Mouse (Mus musculus) limb, embryonic 11.5 days (tissue): Measurements from ENCODE around the gene Gm36079. TPM values are rescaled to one million over a fixed set of nuclear protein-coding genes. Genes with fewer than 3 reads are reported as not detected.
A peak's percentile ranks its signal among the peaks of the same experiment; 100 is the strongest.
"Not testable (repeated sequence)": the region's sequence is repeated elsewhere in the genome, so short reads cannot be mapped to it uniquely, and the experiment has no call there.

Experiments
- ATAC-seq: fragments of 200-750 bp; cut with Nextera tagmentation; 2 replicates; pipeline ENCODE4 v1.8.0; 2017; ENCODE audit warnings: low read depth; ENCODE audit not compliant: insufficient number of reproducible peaks, low FRiP score, low TSS enrichment
- DNase-seq: peaks from one replicate; pipeline ENCODE4 v3.0.0-alpha.2; 2015; ENCODE audit warnings: low spot score
- H3K27ac ChIP-seq: fragments of 300-500 bp; sonication (generic); replicated peaks from 2 replicates; pipeline ENCODE4 v1.5.1; 2014; ENCODE audit warnings: low read depth, mild to moderate bottlenecking, low read length
- H3K27me3 ChIP-seq: fragments of 300-500 bp; sonication (generic); 2 replicates; pipeline ENCODE4 v1.6.1; 2014; ENCODE audit warnings: mild to moderate bottlenecking, low read length, mixed read lengths; ENCODE audit not compliant: control insufficient read depth, insufficient read depth
- H3K36me3 ChIP-seq: fragments of 300-500 bp; sonication (generic); 2 replicates; pipeline ENCODE4 v1.6.1; 2014; ENCODE audit warnings: mild to moderate bottlenecking, low read length, moderate library complexity, mixed read lengths; ENCODE audit not compliant: control insufficient read depth, insufficient read depth
- H3K4me1 ChIP-seq: fragments of 300-500 bp; sonication (generic); 2 replicates; pipeline ENCODE4 v1.6.1; 2014; ENCODE audit warnings: low read length, mixed read lengths; ENCODE audit not compliant: control insufficient read depth, insufficient read depth
- H3K4me2 ChIP-seq: fragments of 300-500 bp; sonication (generic); 2 replicates; pipeline ENCODE4 v1.6.1; 2014; ENCODE audit warnings: low read depth, mild to moderate bottlenecking, moderate library complexity; ENCODE audit not compliant: severe bottlenecking
- H3K4me3 ChIP-seq: fragments of 300-500 bp; sonication (generic); 2 replicates; pipeline ENCODE4 v1.5.1; 2014; ENCODE audit warnings: low read depth, low read length
- H3K9ac ChIP-seq: fragments of 300-500 bp; sonication (generic); 2 replicates; pipeline ENCODE4 v1.6.1; 2014; ENCODE audit warnings: mild to moderate bottlenecking, low read length
- H3K9me3 ChIP-seq: fragments of 300-500 bp; sonication (generic); 2 replicates; pipeline ENCODE4 v1.6.1; 2016; ENCODE audit warnings: low read length; ENCODE audit not compliant: control insufficient read depth
- WGBS: fragments of 180-500 bp; shearing (Covaris S2); extraction: QIAGEN DNeasy Blood & Tissue Kit; methylation state at CpG from one replicate; pipeline ENCODE4 v1.1.7; 2014; 5-methylcytosine and 5-hydroxymethylcytosine counted together
- polyA plus RNA-seq: library from polyadenylated mRNA; unstranded; fragments of >200 nt; fragmentation: Nextera tagmentation; extraction: Ambion mirVana; gene quantifications from 2 replicates; pipeline ENCODE4 v1.2.1, GENCODE M21; 2014

Gene Gm36079
- polyA plus RNA-seq, 1 experiment from 2014 or later, result not detected

DNA sequence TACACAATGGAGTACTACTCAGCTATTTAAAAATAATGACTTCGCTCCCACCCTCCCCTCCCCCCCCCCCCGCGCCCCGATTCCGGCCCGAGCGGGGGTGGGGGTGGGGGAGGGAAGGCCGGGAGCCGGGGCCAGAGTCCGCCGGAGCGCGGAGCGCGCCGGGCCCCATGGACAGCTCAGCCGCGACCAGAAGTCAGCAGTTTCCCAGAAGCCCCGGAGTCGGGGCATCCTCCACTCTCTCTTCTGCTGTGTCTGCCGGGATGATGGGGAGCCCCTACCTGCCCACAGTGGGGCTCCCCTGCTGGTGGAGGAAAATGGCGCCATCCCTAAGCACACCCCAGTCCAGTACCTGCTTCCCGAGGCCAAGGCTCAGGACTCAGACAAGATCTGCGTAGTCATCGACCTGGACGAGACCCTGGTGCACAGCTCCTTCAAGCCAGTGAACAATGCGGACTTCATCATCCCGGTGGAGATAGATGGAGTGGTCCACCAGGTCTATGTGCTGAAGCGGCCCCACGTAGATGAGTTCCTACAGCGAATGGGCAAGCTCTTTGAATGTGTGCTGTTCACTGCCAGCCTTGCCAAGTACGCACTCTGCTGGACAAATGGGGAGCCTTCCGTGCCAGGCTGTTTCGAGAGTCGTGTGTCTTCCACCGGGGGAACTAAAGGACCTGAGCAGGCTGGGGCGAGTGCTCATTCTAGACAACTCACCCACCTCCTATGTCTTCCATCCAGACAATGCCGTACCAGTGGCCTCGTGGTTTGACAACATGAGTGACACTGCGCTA, 19.8 kb upstream of the Gm36079 start:
- ATAC-seq, H3K36me3 ChIP-seq, H3K27ac ChIP-seq, H3K27me3 ChIP-seq, H3K4me2 ChIP-seq, H3K9ac ChIP-seq, H3K4me3 ChIP-seq, H3K4me1 ChIP-seq, H3K9me3 ChIP-seq: not testable (repeated sequence)
- DNase-seq, result peak; percentile 20
- 2% methylated on average over 7 of the region's 40 CpGs for WGBS

DNA sequence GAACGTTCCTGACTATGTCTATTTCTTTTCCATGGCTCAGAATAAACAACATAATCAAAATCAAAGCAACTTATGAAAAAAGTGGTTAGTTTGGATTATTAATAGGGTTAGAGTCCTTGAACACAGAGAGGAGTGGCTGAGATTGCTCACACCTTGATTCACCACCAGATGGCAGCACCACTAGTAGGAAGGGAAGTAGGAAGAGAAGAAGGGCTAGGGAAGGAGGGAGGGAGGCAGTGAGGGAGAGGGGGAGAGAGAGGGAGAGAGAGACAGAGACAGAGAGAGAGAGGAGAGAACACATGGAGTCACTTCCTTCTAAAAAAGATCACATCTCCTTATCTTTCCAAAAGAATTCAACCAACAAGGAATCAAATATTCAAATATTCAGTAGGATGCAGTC, 14.3 kb upstream of the Gm36079 start:
- peak; percentile 41 for DNase-seq
- no CpG with 5 or more reads among the region's 1 CpGs for WGBS
- H3K4me1 ChIP-seq, H3K27me3 ChIP-seq, H3K9ac ChIP-seq, H3K9me3 ChIP-seq, H3K4me2 ChIP-seq, H3K4me3 ChIP-seq, H3K36me3 ChIP-seq, ATAC-seq, H3K27ac ChIP-seq: not testable (repeated sequence)

DNA sequence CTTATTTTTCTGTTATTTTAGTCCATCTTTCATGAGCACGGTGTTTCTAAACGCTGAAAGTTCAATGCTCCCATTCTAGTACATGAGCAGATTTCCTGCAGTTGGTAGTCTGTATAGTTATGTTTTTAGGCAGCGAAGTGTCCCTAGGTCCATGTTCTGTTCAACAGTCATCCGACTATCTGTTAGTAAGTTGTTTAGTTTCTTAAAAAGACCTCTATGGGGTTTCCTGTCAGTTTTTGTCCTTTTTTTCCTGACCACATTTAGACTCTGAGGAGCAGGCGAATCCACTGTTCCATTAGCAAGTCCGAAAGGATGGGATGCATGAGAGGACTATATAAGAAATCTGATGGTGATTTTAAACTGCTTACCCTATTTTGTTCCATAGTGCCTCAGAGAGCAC, 11.1 kb upstream of the Gm36079 start:
- not testable (repeated sequence) for H3K4me1 ChIP-seq, H3K9me3 ChIP-seq, H3K4me2 ChIP-seq, H3K27me3 ChIP-seq, H3K4me3 ChIP-seq, H3K9ac ChIP-seq, ATAC-seq, H3K27ac ChIP-seq, H3K36me3 ChIP-seq
- WGBS, result 8% methylated on average over 6 of the region's 6 CpGs
- DNase-seq, result peak; percentile 21

DNA sequence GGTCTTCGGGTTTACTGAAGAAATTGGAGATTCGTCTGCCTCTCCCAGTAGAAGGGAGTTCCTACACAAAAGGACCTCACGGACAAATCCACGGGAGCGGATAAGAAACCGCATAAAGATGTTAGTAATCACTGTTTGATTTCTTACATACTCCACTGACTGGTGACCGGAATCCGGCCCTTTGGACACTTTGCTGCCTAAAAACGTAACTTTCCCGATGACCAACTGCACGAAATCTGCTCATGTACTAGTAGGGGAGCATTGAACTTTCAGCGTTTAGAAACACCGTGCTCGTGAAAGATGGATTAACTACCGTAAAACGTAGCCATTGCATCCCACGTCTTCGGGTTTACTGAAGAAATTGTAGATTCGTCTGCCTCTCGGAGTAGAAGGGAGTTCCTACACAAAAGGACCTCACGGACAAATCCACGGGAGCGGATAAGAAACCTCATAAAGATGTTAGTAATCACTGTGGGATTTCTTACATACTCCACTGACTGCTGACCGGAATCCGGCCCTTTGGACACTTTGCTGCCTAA, 9.8 kb upstream of the Gm36079 start:
- not testable (repeated sequence) for H3K4me1 ChIP-seq, H3K4me2 ChIP-seq, H3K9me3 ChIP-seq, H3K4me3 ChIP-seq, H3K36me3 ChIP-seq, H3K9ac ChIP-seq, H3K27me3 ChIP-seq, ATAC-seq, H3K27ac ChIP-seq
- WGBS, result 1% methylated on average over 23 of the region's 25 CpGs
- DNase-seq, result peak; percentile 23

DNA sequence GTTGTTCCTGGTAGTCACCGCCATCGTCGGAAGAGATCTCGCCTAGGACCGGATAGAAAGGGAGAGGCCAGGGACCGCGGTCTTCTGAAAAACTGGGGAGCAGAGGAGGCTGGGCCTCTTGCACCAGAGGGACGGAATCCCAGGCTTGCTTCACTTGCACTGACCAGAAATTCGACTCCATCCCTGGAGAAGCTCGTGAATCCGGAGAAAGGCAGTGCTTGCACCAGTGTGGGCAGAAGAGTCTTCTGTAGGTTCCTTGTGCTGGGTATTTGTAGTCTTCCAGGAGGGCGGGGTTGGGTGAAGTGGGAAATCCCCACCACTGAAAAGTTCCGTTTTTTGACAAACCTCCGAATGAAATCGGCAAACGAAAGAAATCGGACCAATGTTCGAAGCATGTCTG, 8.3 kb upstream of the Gm36079 start:
- not testable (repeated sequence) for DNase-seq, ATAC-seq, H3K9me3 ChIP-seq, H3K4me3 ChIP-seq, H3K27me3 ChIP-seq, H3K27ac ChIP-seq, H3K36me3 ChIP-seq, H3K9ac ChIP-seq, H3K4me1 ChIP-seq, H3K4me2 ChIP-seq
- 0% methylated on average over 7 of the region's 18 CpGs for WGBS

DNA sequence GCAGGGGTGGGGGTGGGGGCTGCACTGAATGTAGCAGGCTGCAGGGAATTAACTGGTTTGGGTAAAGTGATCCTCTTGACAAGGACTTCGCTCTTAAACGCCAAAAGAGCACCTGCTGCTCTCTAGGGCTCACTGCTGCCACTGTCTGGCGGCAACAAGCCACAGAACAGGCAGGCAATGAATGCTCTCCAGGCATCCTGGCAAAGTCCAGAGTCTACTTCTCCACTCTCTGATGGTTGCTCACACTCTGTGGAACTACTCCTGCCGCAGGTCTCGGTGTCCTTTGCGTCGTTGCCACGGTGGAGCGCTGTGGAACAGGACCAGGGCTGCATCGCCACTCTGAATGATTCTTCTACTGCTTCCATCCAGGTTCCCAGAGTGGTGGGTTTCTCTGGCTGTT, 7.8 kb upstream of the Gm36079 start:
- H3K4me2 ChIP-seq, H3K4me1 ChIP-seq, H3K9me3 ChIP-seq, H3K9ac ChIP-seq, DNase-seq, ATAC-seq, H3K27ac ChIP-seq, H3K4me3 ChIP-seq, H3K36me3 ChIP-seq, H3K27me3 ChIP-seq: not testable (repeated sequence)
- WGBS, result 0% methylated on average over 3 of the region's 10 CpGs

DNA sequence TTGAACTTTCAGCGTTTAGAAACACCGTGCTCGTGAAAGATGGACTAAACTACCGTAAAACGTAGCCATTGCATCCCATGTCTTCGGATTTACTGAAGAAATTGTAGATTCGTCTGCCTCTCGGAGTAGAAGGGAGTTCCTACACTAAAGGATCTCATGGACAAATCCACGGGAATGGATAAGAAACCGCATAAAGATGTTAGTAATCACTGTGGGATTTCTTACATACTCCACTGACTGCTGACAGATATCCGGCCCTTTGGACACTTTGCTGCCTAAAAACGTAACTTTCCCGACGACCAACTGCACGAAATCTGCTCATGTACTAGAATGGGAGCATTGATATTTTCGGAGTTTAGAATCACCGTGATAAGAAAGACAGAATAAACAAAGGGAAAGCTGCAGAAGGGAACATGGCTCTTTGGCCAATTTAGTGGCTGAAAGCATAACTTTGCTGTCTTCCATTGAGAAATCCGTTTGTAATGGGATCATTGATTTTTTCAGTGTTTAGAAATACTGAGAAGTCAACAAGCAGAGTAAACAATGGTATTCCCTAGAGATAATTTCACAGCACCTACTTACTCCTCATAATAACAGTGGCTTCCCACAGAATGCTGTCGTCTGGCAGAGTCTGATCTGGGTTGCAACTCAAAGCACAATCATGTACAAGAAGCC, 6.8 kb upstream of the Gm36079 start:
- peak; percentile 22 for DNase-seq
- H3K36me3 ChIP-seq, ATAC-seq, H3K27ac ChIP-seq, H3K27me3 ChIP-seq, H3K4me1 ChIP-seq, H3K9me3 ChIP-seq, H3K4me3 ChIP-seq, H3K4me2 ChIP-seq, H3K9ac ChIP-seq: not testable (repeated sequence)
- WGBS, result 4% methylated on average over 16 of the region's 19 CpGs

DNA sequence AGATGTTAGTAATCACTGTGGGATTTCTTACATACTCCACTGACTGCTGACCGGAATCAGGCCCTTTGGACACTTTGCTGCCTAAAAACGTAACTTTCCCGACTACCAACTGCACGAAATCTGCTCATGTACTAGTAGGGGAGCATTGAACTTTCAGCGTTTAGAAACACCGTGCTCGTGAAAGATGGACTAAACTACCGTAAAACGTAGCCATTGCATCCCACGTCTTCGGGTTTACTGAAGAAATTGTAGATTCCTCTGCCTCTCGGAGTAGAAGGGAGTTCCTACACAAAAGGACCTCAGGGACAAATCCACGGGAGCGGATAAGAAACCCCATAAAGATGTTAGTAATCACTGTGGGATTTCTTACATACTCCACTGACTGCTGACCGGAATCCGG, 4.9 kb upstream of the Gm36079 start:
- DNase-seq, H3K4me3 ChIP-seq, H3K27ac ChIP-seq, H3K9me3 ChIP-seq, H3K4me2 ChIP-seq, H3K27me3 ChIP-seq, H3K36me3 ChIP-seq, H3K4me1 ChIP-seq, ATAC-seq, H3K9ac ChIP-seq: not testable (repeated sequence)
- WGBS, result 2% methylated on average over 11 of the region's 16 CpGs
